Mouse (Mus musculus): ENCODE measurements around the gene Rpp25. TPM values are rescaled to one million over a fixed set of nuclear protein-coding genes. Genes with fewer than 3 reads are reported as not detected.
A peak's percentile ranks its signal among the peaks of the same experiment; 100 is the strongest.

The Rpp25 gene
- not detected in 2 replicates for total RNA-seq (2014; fragmentation: Nextera tagmentation)
- not detected in 2 replicates for total RNA-seq (2017)

- no peak for ATAC-seq (replicated peaks; ENCODE audit: low FRiP score, low TSS enrichment, poor library complexity, severe bottlenecking)
These were observed at the start of gene Rpp25 for GRCm38 (mm10) chr9:57503622-57504380. Gene Rpp25, plus strand, starts transcription at chr9:57504026.

DNA sequence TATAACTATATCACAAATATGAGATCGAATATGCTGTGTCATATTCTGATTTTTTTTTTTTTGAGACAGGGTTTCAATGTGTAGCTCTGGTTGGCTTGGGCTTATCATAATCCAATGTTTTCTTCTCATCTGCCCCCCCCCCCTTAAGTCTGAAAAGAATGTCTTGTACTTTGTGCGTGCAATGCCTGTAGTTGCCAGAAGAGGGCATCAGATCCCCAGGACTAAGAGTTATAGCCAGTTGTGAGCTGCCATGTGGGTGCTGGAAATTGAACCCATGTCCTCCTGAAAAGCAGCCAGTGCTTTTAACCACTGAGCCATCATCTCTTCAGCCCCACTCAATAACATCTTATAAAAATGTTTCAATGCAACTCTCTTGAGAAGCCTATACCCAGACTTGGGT lies 44.1 kb upstream of the Rpp25 start:
- ATAC-seq (replicated peaks; ENCODE audit: low FRiP score, low TSS enrichment, poor library complexity, severe bottlenecking), result no peak

DNA sequence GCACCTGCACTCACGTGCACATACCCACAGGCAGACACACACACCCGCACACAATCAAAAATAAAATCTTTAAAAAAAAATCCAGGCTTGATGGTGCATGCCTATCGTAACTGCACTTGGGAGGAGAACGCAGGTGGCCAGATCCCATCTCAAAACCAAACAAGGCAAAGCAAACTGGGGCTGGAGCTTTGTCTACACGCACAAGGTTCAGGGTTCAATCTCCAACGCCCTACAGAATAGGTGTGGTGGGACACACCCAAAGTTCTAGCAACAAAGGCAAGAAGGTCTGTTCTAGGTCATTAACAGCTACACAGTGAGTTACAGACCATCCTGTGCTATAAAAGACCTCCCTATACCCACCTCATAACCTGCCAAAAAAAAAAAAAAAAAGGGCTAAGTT lies 41.0 kb upstream of the Rpp25 start:
- no peak for ATAC-seq (replicated peaks; ENCODE audit: low FRiP score, low TSS enrichment, poor library complexity, severe bottlenecking)

DNA sequence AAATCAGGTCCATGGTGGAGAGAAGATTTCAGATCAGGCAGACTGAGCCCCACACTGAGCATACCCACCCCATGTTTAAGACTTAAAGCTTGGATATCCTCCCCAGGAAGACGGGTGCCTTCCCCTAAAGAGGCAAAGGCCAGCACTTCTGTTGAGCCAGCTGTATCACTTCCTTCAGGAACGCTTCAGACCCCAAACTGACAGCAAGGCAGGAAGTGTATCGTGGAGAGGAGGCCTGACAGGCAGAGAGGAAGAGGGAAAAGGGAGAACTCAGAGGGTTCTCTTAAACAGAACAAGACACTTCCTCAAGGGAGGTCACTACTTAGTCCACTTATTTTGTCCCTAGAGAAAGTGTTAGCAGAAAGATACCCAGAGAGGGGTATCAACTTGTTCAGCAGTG lies 37.7 kb upstream of the Rpp25 start:
- no peak for ATAC-seq (replicated peaks; ENCODE audit: low FRiP score, low TSS enrichment, poor library complexity, severe bottlenecking)

GRCm38 (mm10) chr9:57467271-57467771 lies 36.5 kb upstream of the Rpp25 start:
- no peak for ATAC-seq (replicated peaks; ENCODE audit: low FRiP score, low TSS enrichment, poor library complexity, severe bottlenecking)

DNA sequence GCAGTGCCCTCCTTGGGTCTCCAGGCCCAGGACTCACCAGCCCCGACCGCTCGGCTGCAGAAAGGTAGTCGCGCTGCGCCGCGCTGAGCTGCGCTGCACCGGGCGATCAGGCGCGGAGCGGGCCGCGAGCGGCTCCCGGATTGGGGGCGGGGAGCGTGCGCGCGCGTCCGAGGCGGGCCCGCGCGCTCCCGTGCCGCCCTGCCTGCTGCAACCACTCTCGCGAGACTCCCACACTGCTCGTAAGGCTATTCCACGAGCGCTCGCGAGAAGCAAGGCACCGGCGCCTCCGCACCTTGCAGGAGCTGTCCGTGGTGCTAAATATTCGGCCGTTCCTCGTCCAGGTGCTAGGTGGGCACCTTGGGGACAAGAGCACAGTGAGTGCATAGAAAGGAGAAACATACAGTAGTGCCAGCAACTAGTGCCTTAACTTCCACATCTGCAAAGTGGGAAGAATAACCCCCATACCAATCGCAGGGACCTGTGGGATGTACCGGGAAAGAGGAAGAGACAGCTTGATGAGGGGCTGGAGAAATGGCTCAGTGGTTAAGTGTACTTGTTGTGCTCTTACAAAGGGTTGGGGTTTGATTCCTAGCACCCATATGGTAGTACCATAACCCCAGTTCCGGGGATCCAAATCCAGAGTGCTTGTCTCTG lies 35.8 kb upstream of the Rpp25 start, which contains the start of gene Scamp5:
Gene Scamp5 (minus strand): TSS at position 165 of the 654 bp plus-strand sequence.
- ATAC-seq (replicated peaks; ENCODE audit: low FRiP score, low TSS enrichment, poor library complexity, severe bottlenecking), result peak; percentile 89

DNA sequence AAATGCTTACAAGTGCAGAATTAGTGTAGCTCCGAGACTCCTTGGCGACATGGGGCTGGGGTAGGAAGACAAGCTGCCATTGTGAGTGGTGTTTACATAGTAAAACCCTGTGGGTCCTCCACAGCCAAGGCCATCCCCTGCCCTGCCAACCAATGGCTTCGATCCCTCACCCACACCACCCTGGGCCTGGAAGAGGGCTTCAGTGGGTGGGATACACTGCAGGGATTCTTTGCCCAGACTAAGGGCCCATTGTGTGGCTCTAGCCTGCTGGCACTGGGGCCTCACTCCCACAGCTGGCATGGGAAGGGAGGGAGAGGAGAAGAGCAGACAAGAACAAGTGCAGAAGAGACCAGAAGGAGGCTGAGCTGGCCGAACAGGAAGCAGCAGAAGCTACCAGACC lies 34.9 kb upstream of the Rpp25 start:
- no peak for ATAC-seq (replicated peaks; ENCODE audit: low FRiP score, low TSS enrichment, poor library complexity, severe bottlenecking)

- ATAC-seq (replicated peaks; ENCODE audit: low FRiP score, low TSS enrichment, poor library complexity, severe bottlenecking), result peak; percentile 75
These were observed 18.1 kb upstream of the Rpp25 start for GRCm38 (mm10) chr9:57485774-57486173.

DNA sequence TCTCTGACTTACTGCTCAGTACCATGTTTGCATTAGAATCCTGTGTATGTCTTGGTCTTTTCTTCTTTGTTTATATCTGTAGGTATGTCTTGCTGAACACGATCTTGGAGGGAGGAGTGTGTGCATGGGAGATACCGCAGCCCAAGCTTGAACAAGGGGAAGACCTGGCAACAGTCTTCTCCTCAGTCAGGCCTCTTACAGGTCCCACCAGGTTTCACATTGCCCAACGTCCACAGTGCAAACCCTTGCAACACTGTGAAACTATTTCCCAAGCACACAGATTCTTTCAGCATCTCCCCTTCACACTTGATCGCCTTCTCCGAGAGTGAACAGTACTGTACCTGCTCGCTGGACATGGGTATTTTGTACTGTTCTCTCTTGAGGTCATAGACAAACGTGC lies 16.0 kb upstream of the Rpp25 start:
- ATAC-seq (replicated peaks; ENCODE audit: low FRiP score, low TSS enrichment, poor library complexity, severe bottlenecking), result no peak

- no peak for ATAC-seq (replicated peaks; ENCODE audit: low FRiP score, low TSS enrichment, poor library complexity, severe bottlenecking)
These were observed 10.3 kb upstream of the Rpp25 start for GRCm38 (mm10) chr9:57493532-57493931.

GRCm38 (mm10) chr9:57494970-57495369 lies 8.9 kb upstream of the Rpp25 start:
- ATAC-seq (replicated peaks; ENCODE audit: low FRiP score, low TSS enrichment, poor library complexity, severe bottlenecking), result no peak

DNA sequence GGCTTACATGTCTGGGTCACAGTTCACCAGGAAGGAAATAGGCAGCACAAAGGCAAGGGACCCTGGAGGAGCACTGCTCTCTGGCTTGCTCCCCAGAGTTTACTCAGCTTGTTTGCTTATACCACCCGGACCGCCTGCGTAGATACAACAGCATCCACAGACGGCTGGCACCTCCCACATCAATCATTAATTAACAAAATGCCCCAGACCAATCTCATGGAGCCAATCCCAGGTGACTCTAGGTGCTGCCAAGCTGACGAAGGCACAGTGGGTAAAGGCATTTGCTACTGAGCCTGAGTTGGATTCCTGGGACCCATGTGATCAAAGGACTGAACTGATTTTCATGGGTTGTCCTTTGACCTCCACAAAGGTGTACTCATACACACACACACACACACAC lies 6.6 kb upstream of the Rpp25 start:
- ATAC-seq (replicated peaks; ENCODE audit: low FRiP score, low TSS enrichment, poor library complexity, severe bottlenecking), result no peak

GRCm38 (mm10) chr9:57498536-57498935 lies 5.3 kb upstream of the Rpp25 start:
- no peak for ATAC-seq (replicated peaks; ENCODE audit: low FRiP score, low TSS enrichment, poor library complexity, severe bottlenecking)

DNA sequence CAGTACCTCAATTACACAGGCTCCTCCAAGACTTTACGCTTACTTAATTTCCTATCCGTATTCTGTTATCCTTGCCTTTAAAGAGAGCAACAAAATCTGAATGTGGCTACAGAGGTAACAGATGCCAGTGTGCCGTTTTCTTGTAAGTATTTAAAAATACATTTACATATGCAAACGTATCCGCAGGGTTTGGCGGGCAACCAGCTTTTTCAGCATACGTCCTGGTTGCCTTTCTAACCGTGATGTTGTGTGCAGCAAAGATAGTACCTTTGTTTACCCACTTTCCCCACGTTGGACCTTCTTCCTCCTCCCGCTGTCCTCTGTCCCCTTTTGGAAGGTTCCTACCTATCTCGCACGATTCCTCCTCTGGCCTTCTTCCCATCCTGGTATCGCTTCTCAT lies 2.4 kb upstream of the Rpp25 start:
- no peak for ATAC-seq (replicated peaks; ENCODE audit: low FRiP score, low TSS enrichment, poor library complexity, severe bottlenecking)

DNA sequence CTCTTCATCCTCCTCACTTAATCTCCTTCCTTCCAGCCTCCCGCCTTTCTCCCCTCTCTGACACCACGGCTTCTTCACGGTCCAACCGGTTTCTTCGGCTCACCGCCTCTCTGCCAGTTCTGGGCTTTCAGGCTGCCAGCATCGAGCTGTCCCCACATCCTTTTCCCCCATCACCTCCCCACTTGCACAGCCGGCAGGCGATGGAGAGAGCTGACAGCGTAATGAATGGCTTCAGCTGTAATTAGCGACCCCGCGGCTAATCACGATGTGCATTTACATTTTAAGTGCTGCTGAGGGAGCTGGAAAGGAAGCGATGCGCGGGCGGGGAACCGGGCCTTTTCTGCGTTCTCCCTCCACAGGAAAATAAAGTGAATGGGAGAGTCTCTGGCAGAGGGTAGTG lies 2.0 kb upstream of the Rpp25 start:
- no peak for ATAC-seq (replicated peaks; ENCODE audit: low FRiP score, low TSS enrichment, poor library complexity, severe bottlenecking)

DNA sequence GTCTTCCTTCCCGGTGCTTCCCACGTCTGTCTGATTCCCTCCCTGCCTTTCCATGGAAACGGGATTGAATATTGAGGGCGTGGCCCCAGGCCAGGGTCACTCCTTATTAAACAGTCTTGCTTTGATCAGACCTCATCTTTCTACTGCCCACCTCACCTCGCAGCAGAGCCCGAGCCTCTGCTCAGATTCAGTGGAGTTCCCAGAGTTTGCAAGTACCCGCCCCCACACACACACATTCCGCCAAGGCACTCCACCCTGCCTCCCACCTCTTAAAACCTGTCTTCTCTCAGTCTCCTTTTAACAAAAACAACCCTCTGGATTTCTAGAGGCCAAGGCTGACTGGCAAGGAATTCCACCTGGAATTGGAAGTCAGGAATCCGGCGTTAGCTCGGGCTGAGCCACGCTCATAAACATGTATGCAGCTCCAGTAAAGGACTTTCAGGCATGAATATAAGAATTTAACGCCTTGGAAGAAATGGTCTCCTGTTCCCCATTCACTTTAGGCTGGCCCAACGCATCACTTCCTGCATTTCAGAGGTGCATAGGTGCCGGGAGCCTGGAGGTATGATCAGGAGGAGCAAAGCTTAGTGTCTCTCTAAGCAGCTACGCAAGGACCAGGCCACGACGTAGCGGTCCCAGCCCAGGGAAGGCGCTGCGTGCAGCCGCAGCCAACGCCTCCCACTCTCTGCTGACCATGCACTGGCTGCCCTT lies 760 bp upstream of the Rpp25 start:
- no peak for ATAC-seq (replicated peaks; ENCODE audit: low FRiP score, low TSS enrichment, poor library complexity, severe bottlenecking)

DNA sequence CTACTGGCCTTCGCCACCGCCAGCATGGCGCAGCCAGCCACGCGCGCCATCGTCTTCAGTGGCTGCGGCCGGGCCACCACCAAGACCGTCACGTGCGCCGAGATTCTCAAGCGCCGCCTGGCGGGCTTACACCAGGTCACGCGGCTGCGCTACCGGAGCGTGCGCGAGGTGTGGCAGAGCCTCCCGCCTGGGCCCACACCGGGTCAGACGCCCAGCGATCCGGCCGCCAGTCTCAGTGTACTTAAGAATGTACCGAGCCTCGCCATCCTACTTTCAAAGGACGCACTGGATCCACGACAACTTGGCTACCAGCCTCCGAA lies 515 bp downstream of the Rpp25 start:
- no peak for ATAC-seq (replicated peaks; ENCODE audit: low FRiP score, low TSS enrichment, poor library complexity, severe bottlenecking)

DNA sequence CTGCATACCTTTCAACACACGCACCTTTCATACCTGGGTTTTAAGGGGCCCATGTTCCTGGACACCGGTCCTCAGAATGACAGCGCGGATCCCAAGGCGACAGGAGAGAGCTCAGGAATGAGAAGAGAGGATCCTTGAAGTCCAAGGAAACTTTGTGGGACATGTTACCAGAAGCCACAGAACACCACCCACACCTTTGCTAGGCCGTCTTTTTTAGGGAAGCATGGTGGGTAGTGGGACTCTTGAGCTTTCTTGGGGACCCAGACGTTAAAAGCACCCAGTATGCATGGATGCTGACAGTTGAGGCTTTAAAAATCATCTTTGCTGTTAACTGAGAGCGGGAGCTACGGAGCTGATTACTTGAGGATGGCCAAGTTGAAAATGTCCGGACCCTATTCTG lies 1.1 kb downstream of the Rpp25 start:
- no peak for ATAC-seq (replicated peaks; ENCODE audit: low FRiP score, low TSS enrichment, poor library complexity, severe bottlenecking)

GRCm38 (mm10) chr9:57505700-57506099 lies 1.9 kb downstream of the Rpp25 start:
- peak; percentile 98 for ATAC-seq (replicated peaks; ENCODE audit: low FRiP score, low TSS enrichment, poor library complexity, severe bottlenecking)

DNA sequence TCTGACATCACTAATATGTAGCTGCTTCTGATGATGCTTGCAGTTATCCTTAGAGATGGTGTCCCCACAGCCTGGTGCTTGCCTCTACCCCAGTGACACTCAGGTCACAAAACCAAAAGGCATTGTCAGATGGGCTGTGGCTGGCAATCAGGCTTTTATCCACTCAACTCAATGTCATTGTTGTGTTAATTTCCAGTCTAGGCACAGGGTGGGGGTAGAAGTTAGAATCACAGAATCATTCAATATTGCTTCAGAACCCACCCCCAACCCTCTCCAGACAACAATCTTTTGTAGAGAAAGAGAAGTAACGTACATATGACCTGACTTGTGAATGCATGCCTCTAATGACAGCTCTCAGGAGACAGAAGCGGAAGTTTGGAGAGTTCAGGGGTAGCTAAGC lies 6.8 kb downstream of the Rpp25 start:
- ATAC-seq (replicated peaks; ENCODE audit: low FRiP score, low TSS enrichment, poor library complexity, severe bottlenecking), result no peak
